Mouse (Mus musculus) small intestine, adult 2 months (tissue): ENCODE data around the gene Luzp1.

ENCODE experiments used
- CTCF ChIP-seq: fragments of 200-500 bp; IDR thresholded peaks from 2 replicates; pipeline ENCODE4 v1.5.1; 2012; ENCODE audit warnings: low read depth, mild to moderate bottlenecking, control low read depth, inconsistent platforms, low read length, moderate library complexity, mixed read lengths; ENCODE audit not compliant: insufficient replicate concordance, insufficient read length; ENCODE audit errors: extremely low read depth
- POLR2A ChIP-seq: fragments of 200-500 bp; IDR thresholded peaks from 2 replicates; pipeline ENCODE4 v1.6.1; 2012; ENCODE audit warnings: low read depth, mild to moderate bottlenecking, control low read depth, inconsistent platforms, low read length, moderate library complexity

- TF ChIP-seq CTCF, result no peak
- TF ChIP-seq POLR2A, result no peak
Measured at GRCm38 (mm10) chr4:136518141-136518540, 48.6 kb downstream of the Luzp1 start.
